Mouse (Mus musculus) forebrain, embryonic 11.5 days (tissue): ENCODE measurements around the gene Rex1bd. TPM values are rescaled to one million over a fixed set of nuclear protein-coding genes. Genes with fewer than 3 reads are reported as not detected.

Source experiments
- ATAC-seq: fragments of 200-750 bp; cut with Nextera tagmentation; replicated peaks from 2 replicates; pipeline ENCODE4 v1.8.0; 2017; ENCODE audit warnings: moderate TSS enrichment; ENCODE audit not compliant: low FRiP score
- DNase-seq: peaks from one replicate; pipeline ENCODE4 v3.0.0-alpha.2; 2017; ENCODE audit warnings: low spot score
- H3K27ac ChIP-seq: fragments of 300-500 bp; sonication (generic); 2 replicates; pipeline ENCODE4 v1.5.1; 2014; ENCODE audit warnings: low read depth, low read length
- H3K27me3 ChIP-seq: fragments of 300-500 bp; sonication (generic); 2 replicates; pipeline ENCODE4 v1.6.1; 2014; ENCODE audit warnings: mild to moderate bottlenecking, low read length, mixed read lengths; ENCODE audit not compliant: control insufficient read depth, insufficient read depth
- H3K36me3 ChIP-seq: fragments of 300-500 bp; sonication (generic); 2 replicates; pipeline ENCODE4 v1.6.1; 2014; ENCODE audit warnings: mild to moderate bottlenecking, low read length, moderate library complexity, mixed read lengths; ENCODE audit not compliant: control insufficient read depth, insufficient read depth
- H3K4me1 ChIP-seq: fragments of 300-500 bp; sonication (generic); replicated peaks from 2 replicates; pipeline ENCODE4 v1.6.1; 2014; ENCODE audit warnings: low read length, mixed read lengths; ENCODE audit not compliant: control insufficient read depth, insufficient read depth
- H3K4me2 ChIP-seq: fragments of 300-500 bp; sonication (generic); 2 replicates; pipeline ENCODE4 v1.6.1; 2014; ENCODE audit warnings: low read depth, mild to moderate bottlenecking, low read length, moderate library complexity, mixed read lengths; ENCODE audit not compliant: severe bottlenecking
- H3K4me3 ChIP-seq: fragments of 300-500 bp; sonication (generic); 2 replicates; pipeline ENCODE4 v1.5.1; 2014; ENCODE audit warnings: low read depth, low read length
- H3K9ac ChIP-seq: fragments of 300-500 bp; sonication (generic); 2 replicates; pipeline ENCODE4 v1.6.1; 2014; ENCODE audit warnings: low read length
- H3K9me3 ChIP-seq: fragments of 300-500 bp; sonication (generic); 2 replicates; pipeline ENCODE4 v1.6.1; 2016; ENCODE audit warnings: low read length, mixed read lengths; ENCODE audit not compliant: control insufficient read depth
- WGBS: fragments of 180-500 bp; shearing (Covaris S2); extraction: QIAGEN DNeasy Blood & Tissue Kit; methylation state at CpG from one replicate; pipeline ENCODE4 v1.1.7; 2014; 5-methylcytosine and 5-hydroxymethylcytosine counted together
- polyA plus RNA-seq: library from polyadenylated mRNA; unstranded; fragments of >200 nt; fragmentation: Nextera tagmentation; extraction: Ambion mirVana; gene quantifications from 2 replicates; pipeline ENCODE4 v1.2.1, GENCODE M21; 2014

The Rex1bd gene
- polyA plus RNA-seq, 1 experiment from 2014 or later = 113 TPM

GRCm38 (mm10) chr8:70501820-70502529, 4.6 kb downstream of the Rex1bd start:
- DNase-seq = no peak
- H3K4me2 ChIP-seq = no peak overlapping the region
- H3K27me3 ChIP-seq = peaks cover 63% of the 10 kb centered on the region
- no peak overlapping the region for H3K27ac ChIP-seq
- ATAC-seq = no peak
- no peak overlapping the region for H3K9ac ChIP-seq
- WGBS = 9% methylated on average over 23 of the region's 23 CpGs
- no peaks in the 10 kb centered on the region for H3K9me3 ChIP-seq
- peaks cover 8% of the 10 kb centered on the region for H3K4me1 ChIP-seq
- no peaks in the 10 kb centered on the region for H3K36me3 ChIP-seq
- H3K4me3 ChIP-seq = no peak overlapping the region

- peaks cover 76% of the 10 kb centered on the region for H3K27me3 ChIP-seq
- no peak overlapping the region for H3K9ac ChIP-seq
- H3K4me1 ChIP-seq = peaks cover 7% of the 10 kb centered on the region
- H3K4me2 ChIP-seq = peak overlapping the region; percentile 26
- no peaks in the 10 kb centered on the region for H3K9me3 ChIP-seq
- no peak overlapping the region for H3K4me3 ChIP-seq
- WGBS = 6% methylated on average over 39 of the region's 39 CpGs
- H3K36me3 ChIP-seq = no peaks in the 10 kb centered on the region
- no peak for ATAC-seq
- peak; percentile 74 for DNase-seq
- H3K27ac ChIP-seq = no peak overlapping the region
Observed at GRCm38 (mm10) chr8:70500386-70501301, 5.9 kb downstream of the Rex1bd start.

- H3K9ac ChIP-seq = no peak overlapping the region
- peaks cover 10% of the 10 kb centered on the region for H3K4me1 ChIP-seq
- no peak overlapping the region for H3K27ac ChIP-seq
- 5% methylated on average over 12 of the region's 12 CpGs for WGBS
- no peaks in the 10 kb centered on the region for H3K36me3 ChIP-seq
- no peaks in the 10 kb centered on the region for H3K9me3 ChIP-seq
- peaks cover 96% of the 10 kb centered on the region for H3K27me3 ChIP-seq
- ATAC-seq = no peak
- H3K4me2 ChIP-seq = no peak overlapping the region
- no peak for DNase-seq
- no peak overlapping the region for H3K4me3 ChIP-seq
Observed at GRCm38 (mm10) chr8:70495771-70496062, 10.8 kb downstream of the Rex1bd start.

GRCm38 (mm10) chr8:70495001-70495770, 11.4 kb downstream of the Rex1bd start:
- DNase-seq = peak; percentile 65
- Histone ChIP-seq H3K4me3 (no peak overlapping the region; the same call in 1 of the 2 replicates), H3K9ac (no peak overlapping the region), H3K4me1 (peaks cover 10% of the 10 kb centered on the region), H3K36me3 (no peaks in the 10 kb centered on the region), H3K27ac (no peak overlapping the region), H3K4me2 (no peak overlapping the region), H3K9me3 (no peaks in the 10 kb centered on the region), H3K27me3 (peaks cover 96% of the 10 kb centered on the region)
- no peak for ATAC-seq
- 2% methylated on average over 21 of the region's 21 CpGs for WGBS

GRCm38 (mm10) chr8:70494416-70494945, 12.1 kb downstream of the Rex1bd start:
- no peak overlapping the region for H3K4me2 ChIP-seq
- 2% methylated on average over 28 of the region's 28 CpGs for WGBS
- H3K4me1 ChIP-seq = peaks cover 13% of the 10 kb centered on the region
- H3K9me3 ChIP-seq = no peaks in the 10 kb centered on the region
- no peaks in the 10 kb centered on the region for H3K36me3 ChIP-seq
- H3K27me3 ChIP-seq = peaks cover 96% of the 10 kb centered on the region
- DNase-seq (no peak), ATAC-seq (no peak)
- H3K4me3 ChIP-seq = no peak overlapping the region; the same call in 1 of the 2 replicates
- H3K27ac ChIP-seq = no peak overlapping the region
- H3K9ac ChIP-seq = no peak overlapping the region

- no peaks in the 10 kb centered on the region for H3K36me3 ChIP-seq
- peaks cover 98% of the 10 kb centered on the region for H3K27me3 ChIP-seq
- DNase-seq (no peak), ATAC-seq (no peak)
- no peak overlapping the region for H3K9ac ChIP-seq
- H3K9me3 ChIP-seq = no peaks in the 10 kb centered on the region
- 2% methylated on average over 47 of the region's 47 CpGs for WGBS
- peaks cover 17% of the 10 kb centered on the region for H3K4me1 ChIP-seq
- peak overlapping the region; percentile 42 for H3K4me2 ChIP-seq
- no peak overlapping the region for H3K27ac ChIP-seq
- H3K4me3 ChIP-seq = peak overlapping the region; percentile 29; the same call in 1 of the 2 replicates
Observed at GRCm38 (mm10) chr8:70493692-70494415, 12.7 kb downstream of the Rex1bd start.

- H3K9ac ChIP-seq = no peak within 1 kb of the TSS
- peak within 1 kb of the TSS; percentile 29 for H3K4me3 ChIP-seq
- H3K4me1 ChIP-seq = peaks cover 24% of the 10 kb centered on the region
- ATAC-seq = no peak
- WGBS = under 1% methylated on average over 62 of the region's 93 CpGs
- H3K9me3 ChIP-seq = no peaks in the 10 kb centered on the region
- peaks cover 98% of the 10 kb centered on the region for H3K27me3 ChIP-seq
- no peak within 1 kb of the TSS for H3K27ac ChIP-seq
- DNase-seq = no peak
- no peaks in the 10 kb centered on the region for H3K36me3 ChIP-seq
- peak within 1 kb of the TSS; percentile 42 for H3K4me2 ChIP-seq
Observed at GRCm38 (mm10) chr8:70492664-70493640, 13.6 kb downstream of the Rex1bd start, which contains the start of gene Crlf1. TSS of gene Crlf1 (plus strand) at chr8:70493158.
